Mouse (Mus musculus): ENCODE results near the gene Klk6. TPM values are rescaled to one million over a fixed set of nuclear protein-coding genes. Genes with fewer than 3 reads are reported as not detected.

The Klk6 gene
- polyA plus RNA-seq, 1 experiment from 2014 or later: not detected

GRCm38 (mm10) chr7:43789295-43789694 is 35.0 kb upstream of the Klk6 start:
- ATAC-seq (ENCODE audit: low FRiP score): no peak
- no peaks in the 10 kb centered on the region for H3K36me3 ChIP-seq
- no peak overlapping the region for H3K4me3 ChIP-seq
- no peak overlapping the region for H3K27ac ChIP-seq
- no peak overlapping the region for H3K9ac ChIP-seq
- H3K9me3 ChIP-seq (replicated peaks): no peaks in the 10 kb centered on the region
- H3K4me2 ChIP-seq (replicated peaks): no peak overlapping the region
- H3K4me1 ChIP-seq: no peaks in the 10 kb centered on the region
- WGBS: 69% methylated on average over 2 of the region's 2 CpGs
- 0 out of 2 replicates have a peak, but pooled peaks cover under 1% of the 10 kb centered on the region for H3K27me3 ChIP-seq

- Histone ChIP-seq H3K4me3 (no peak within 1 kb of the TSS), H3K9me3 (replicated peaks) (no peaks in the 10 kb centered on the region), H3K4me1 (0 out of 2 replicates have a peak, but pooled peaks cover 4% of the 10 kb centered on the region), H3K27ac (no peak within 1 kb of the TSS), H3K9ac (no peak within 1 kb of the TSS), H3K27me3 (peaks cover 16% of the 10 kb centered on the region), H3K36me3 (no peaks in the 10 kb centered on the region), H3K4me2 (replicated peaks) (no peak within 1 kb of the TSS)
- no peak for ATAC-seq (ENCODE audit: low FRiP score)
- 70% methylated on average over 7 of the region's 7 CpGs for WGBS
Measured at GRCm38 (mm10) chr7:43791591-43791990, 32.7 kb upstream of the Klk6 start, which contains the start of gene Klk9. TSS of gene Klk9 (plus strand) at chr7:43791891.

GRCm38 (mm10) chr7:43796355-43796754 is 27.9 kb upstream of the Klk6 start:
- 8% methylated on average over 8 of the region's 8 CpGs for WGBS
- Histone ChIP-seq H3K27me3 (peaks cover 40% of the 10 kb centered on the region), H3K9ac (no peak overlapping the region), H3K4me2 (replicated peaks) (peak overlapping the region; percentile 59), H3K36me3 (no peaks in the 10 kb centered on the region), H3K4me1 (0 out of 2 replicates have a peak, but pooled peaks cover 9% of the 10 kb centered on the region), H3K4me3 (peak overlapping the region; percentile 36; the same call in 1 of the 2 replicates), H3K27ac (no peak overlapping the region), H3K9me3 (replicated peaks) (no peaks in the 10 kb centered on the region)
- ATAC-seq (ENCODE audit: low FRiP score): no peak

GRCm38 (mm10) chr7:43797333-43797769 is 26.9 kb upstream of the Klk6 start, which contains the start of gene Klk8:
TSS of gene Klk8 (plus strand) at chr7:43797577.
- H3K27ac ChIP-seq: no peak within 1 kb of the TSS
- no peaks in the 10 kb centered on the region for H3K9me3 ChIP-seq (replicated peaks)
- H3K36me3 ChIP-seq: no peaks in the 10 kb centered on the region
- H3K4me2 ChIP-seq (replicated peaks): peak within 1 kb of the TSS; percentile 59
- under 1% methylated on average over 28 of the region's 28 CpGs for WGBS
- H3K4me1 ChIP-seq: 0 out of 2 replicates have a peak, but pooled peaks cover 9% of the 10 kb centered on the region
- 0 out of 2 replicates have a peak, but pooled peaks have one; percentile 39 for ATAC-seq (ENCODE audit: low FRiP score)
- H3K4me3 ChIP-seq: peak within 1 kb of the TSS; percentile 36
- peaks cover 40% of the 10 kb centered on the region for H3K27me3 ChIP-seq
- peak within 1 kb of the TSS; percentile 27 for H3K9ac ChIP-seq

- H3K4me1 ChIP-seq: 0 out of 2 replicates have a peak, but pooled peaks cover 9% of the 10 kb centered on the region
- 44% methylated on average over 13 of the region's 13 CpGs for WGBS
- no peak overlapping the region for H3K9ac ChIP-seq
- H3K9me3 ChIP-seq (replicated peaks): no peaks in the 10 kb centered on the region
- ATAC-seq (ENCODE audit: low FRiP score): no peak
- peak overlapping the region; percentile 59 for H3K4me2 ChIP-seq (replicated peaks)
- no peaks in the 10 kb centered on the region for H3K36me3 ChIP-seq
- H3K27me3 ChIP-seq: peaks cover 40% of the 10 kb centered on the region
- no peak overlapping the region for H3K27ac ChIP-seq
- H3K4me3 ChIP-seq: peak overlapping the region; percentile 36
Measured at GRCm38 (mm10) chr7:43797844-43798462, 26.3 kb upstream of the Klk6 start.

GRCm38 (mm10) chr7:43799876-43800275 is 24.4 kb upstream of the Klk6 start:
- 76% methylated on average over 7 of the region's 7 CpGs for WGBS
- Histone ChIP-seq H3K4me1 (0 out of 2 replicates have a peak, but pooled peaks cover 9% of the 10 kb centered on the region), H3K4me2 (replicated peaks) (no peak overlapping the region), H3K27ac (no peak overlapping the region), H3K9me3 (replicated peaks) (no peaks in the 10 kb centered on the region), H3K9ac (no peak overlapping the region), H3K27me3 (peaks cover 40% of the 10 kb centered on the region), H3K4me3 (no peak overlapping the region), H3K36me3 (no peaks in the 10 kb centered on the region)
- no peak for ATAC-seq (ENCODE audit: low FRiP score)

- Histone ChIP-seq H3K27ac (no peak within 1 kb of the TSS), H3K4me1 (no peaks in the 10 kb centered on the region), H3K36me3 (no peaks in the 10 kb centered on the region), H3K4me3 (no peak within 1 kb of the TSS), H3K9ac (no peak within 1 kb of the TSS), H3K27me3 (no peaks in the 10 kb centered on the region), H3K9me3 (replicated peaks) (no peaks in the 10 kb centered on the region), H3K4me2 (replicated peaks) (no peak within 1 kb of the TSS)
- 60% methylated on average over 5 of the region's 5 CpGs for WGBS
- no peak for ATAC-seq (ENCODE audit: low FRiP score)
Measured at GRCm38 (mm10) chr7:43810994-43811393, 13.3 kb upstream of the Klk6 start, which contains the start of gene Klk7. TSS of gene Klk7 (plus strand) at chr7:43811294.

- Histone ChIP-seq H3K36me3 (no peaks in the 10 kb centered on the region), H3K4me1 (no peaks in the 10 kb centered on the region), H3K4me2 (replicated peaks) (no peak overlapping the region), H3K27me3 (no peaks in the 10 kb centered on the region), H3K4me3 (no peak overlapping the region), H3K27ac (no peak overlapping the region), H3K9me3 (replicated peaks) (no peaks in the 10 kb centered on the region), H3K9ac (no peak overlapping the region)
- no peak for ATAC-seq (ENCODE audit: low FRiP score)
- 83% methylated on average over 7 of the region's 7 CpGs for WGBS
Measured at GRCm38 (mm10) chr7:43815211-43815610, 9.1 kb upstream of the Klk6 start.

GRCm38 (mm10) chr7:43816746-43817145 is 7.6 kb upstream of the Klk6 start:
- Histone ChIP-seq H3K9ac (no peak overlapping the region), H3K4me2 (replicated peaks) (no peak overlapping the region), H3K9me3 (replicated peaks) (no peaks in the 10 kb centered on the region), H3K27ac (no peak overlapping the region), H3K4me1 (no peaks in the 10 kb centered on the region), H3K27me3 (no peaks in the 10 kb centered on the region), H3K4me3 (no peak overlapping the region), H3K36me3 (no peaks in the 10 kb centered on the region)
- ATAC-seq (ENCODE audit: low FRiP score): no peak

- 92% methylated on average over 7 of the region's 7 CpGs for WGBS
- no peak for ATAC-seq (ENCODE audit: low FRiP score)
- H3K9ac ChIP-seq: no peak overlapping the region
- no peaks in the 10 kb centered on the region for H3K9me3 ChIP-seq (replicated peaks)
- H3K36me3 ChIP-seq: no peaks in the 10 kb centered on the region
- H3K4me3 ChIP-seq: no peak overlapping the region
- no peak overlapping the region for H3K4me2 ChIP-seq (replicated peaks)
- no peak overlapping the region for H3K27ac ChIP-seq
- no peaks in the 10 kb centered on the region for H3K27me3 ChIP-seq
- no peaks in the 10 kb centered on the region for H3K4me1 ChIP-seq
Measured at GRCm38 (mm10) chr7:43821581-43821980, 2.7 kb upstream of the Klk6 start.

- no peaks in the 10 kb centered on the region for H3K36me3 ChIP-seq
- no peaks in the 10 kb centered on the region for H3K4me1 ChIP-seq
- no peak overlapping the region for H3K4me2 ChIP-seq (replicated peaks)
- 86% methylated on average over 5 of the region's 5 CpGs for WGBS
- no peak overlapping the region for H3K9ac ChIP-seq
- no peak overlapping the region for H3K27ac ChIP-seq
- H3K4me3 ChIP-seq: no peak overlapping the region
- no peaks in the 10 kb centered on the region for H3K27me3 ChIP-seq
- no peak for ATAC-seq (ENCODE audit: low FRiP score)
- no peaks in the 10 kb centered on the region for H3K9me3 ChIP-seq (replicated peaks)
Measured at GRCm38 (mm10) chr7:43826056-43826455, 1.8 kb downstream of the Klk6 start.

GRCm38 (mm10) chr7:43827706-43828105 is 3.4 kb downstream of the Klk6 start:
- H3K9me3 ChIP-seq (replicated peaks): no peaks in the 10 kb centered on the region
- no peak overlapping the region for H3K9ac ChIP-seq
- H3K36me3 ChIP-seq: no peaks in the 10 kb centered on the region
- no peak overlapping the region for H3K4me3 ChIP-seq
- no peak for ATAC-seq (ENCODE audit: low FRiP score)
- no peaks in the 10 kb centered on the region for H3K4me1 ChIP-seq
- no peak overlapping the region for H3K27ac ChIP-seq
- no peak overlapping the region for H3K4me2 ChIP-seq (replicated peaks)
- H3K27me3 ChIP-seq: no peaks in the 10 kb centered on the region
- 79% methylated on average over 4 of the region's 4 CpGs for WGBS

- Histone ChIP-seq H3K4me2 (replicated peaks) (no peak overlapping the region), H3K27me3 (no peaks in the 10 kb centered on the region), H3K4me1 (no peaks in the 10 kb centered on the region), H3K9me3 (replicated peaks) (no peaks in the 10 kb centered on the region), H3K4me3 (no peak overlapping the region), H3K36me3 (no peaks in the 10 kb centered on the region), H3K27ac (no peak overlapping the region), H3K9ac (no peak overlapping the region)
- no peak for ATAC-seq (ENCODE audit: low FRiP score)
- WGBS: 90% methylated on average over 8 of the region's 8 CpGs
Measured at GRCm38 (mm10) chr7:43829006-43829405, 4.7 kb downstream of the Klk6 start.

Data from hindbrain, embryonic 12.5 days (tissue).